Mouse (Mus musculus) heart, embryonic 14.5 days (tissue): Measurements from ENCODE around the gene Cd38. TPM values are rescaled to one million over a fixed set of nuclear protein-coding genes. Genes with fewer than 3 reads are reported as not detected.

ENCODE experiments used
- ATAC-seq: fragments of 200-750 bp; cut with Nextera tagmentation; 2 replicates; pipeline ENCODE4 v1.8.0; 2017; ENCODE audit warnings: low read depth, moderate TSS enrichment; ENCODE audit not compliant: insufficient number of reproducible peaks, insufficient read depth, low FRiP score
- H3K27ac ChIP-seq, 2 experiments: fragments of 200-500 bp in 1 of 2; fragments of 300-500 bp in 1 of 2; sonication (generic) in 1 of 2; replicated peaks in 1 of 2; 2 replicates each; pipeline ENCODE4 v1.5.1; 2012 to 2014; ENCODE audit warnings: low read depth in 2 of 2, low read length in 2 of 2, control low read depth in 1 of 2, mild to moderate bottlenecking in 1 of 2, mixed read lengths in 1 of 2; ENCODE audit not compliant: control insufficient read depth in 1 of 2, insufficient read depth in 1 of 2
- H3K27me3 ChIP-seq: fragments of 300-500 bp; sonication (generic); 2 replicates; pipeline ENCODE4 v1.6.1; 2014; ENCODE audit warnings: mild to moderate bottlenecking, low read length, control low read depth; ENCODE audit not compliant: control insufficient read depth, insufficient read depth
- H3K36me3 ChIP-seq: fragments of 300-500 bp; sonication (generic); 2 replicates; pipeline ENCODE4 v1.6.1; 2014; ENCODE audit warnings: mild to moderate bottlenecking, control low read depth, low read length, mixed read lengths; ENCODE audit not compliant: control insufficient read depth, insufficient read depth
- H3K4me1 ChIP-seq, 2 experiments: fragments of 200-500 bp in 1 of 2; fragments of 300-500 bp in 1 of 2; sonication (generic) in 1 of 2; 2 replicates each; pipeline ENCODE4 v1.6.1; 2012 to 2014; ENCODE audit warnings: low read length in 2 of 2, control low read depth in 1 of 2, mixed read lengths in 1 of 2; ENCODE audit not compliant: control insufficient read depth in 2 of 2, insufficient read depth in 2 of 2
- H3K4me2 ChIP-seq: fragments of 300-500 bp; sonication (generic); 2 replicates; pipeline ENCODE4 v1.6.1; 2014; ENCODE audit warnings: mild to moderate bottlenecking, low read length
- H3K4me3 ChIP-seq, 2 experiments: fragments of 200-500 bp in 1 of 2; fragments of 300-500 bp in 1 of 2; sonication (generic) in 1 of 2; 2 replicates each; pipeline ENCODE4 v1.5.1; 2012 to 2014; ENCODE audit warnings: low read length in 2 of 2, mild to moderate bottlenecking in 2 of 2, control low read depth in 1 of 2, low read depth in 1 of 2, moderate library complexity in 1 of 2; ENCODE audit not compliant: control insufficient read depth in 1 of 2, insufficient read depth in 1 of 2
- H3K9ac ChIP-seq: fragments of 300-500 bp; sonication (generic); 2 replicates; pipeline ENCODE4 v1.6.1; 2014; ENCODE audit warnings: mild to moderate bottlenecking, low read length
- H3K9me3 ChIP-seq: fragments of 300-500 bp; sonication (generic); 2 replicates; pipeline ENCODE4 v1.6.1; 2016; ENCODE audit warnings: low read length, control low read depth; ENCODE audit not compliant: control insufficient read depth
- WGBS: fragments of 180-500 bp; shearing (Covaris S2); extraction: QIAGEN DNeasy Blood & Tissue Kit; methylation state at CpG from one replicate; pipeline ENCODE4 v1.1.7; 2014; 5-methylcytosine and 5-hydroxymethylcytosine counted together
- polyA plus RNA-seq: library from polyadenylated mRNA; unstranded; fragments of >200 nt; fragmentation: Nextera tagmentation; extraction: Ambion mirVana; gene quantifications from 2 replicates; pipeline ENCODE4 v1.2.1, GENCODE M21; 2014

Gene Cd38
- polyA plus RNA-seq, 1 experiment from 2014 or later: 25.3 TPM

DNA sequence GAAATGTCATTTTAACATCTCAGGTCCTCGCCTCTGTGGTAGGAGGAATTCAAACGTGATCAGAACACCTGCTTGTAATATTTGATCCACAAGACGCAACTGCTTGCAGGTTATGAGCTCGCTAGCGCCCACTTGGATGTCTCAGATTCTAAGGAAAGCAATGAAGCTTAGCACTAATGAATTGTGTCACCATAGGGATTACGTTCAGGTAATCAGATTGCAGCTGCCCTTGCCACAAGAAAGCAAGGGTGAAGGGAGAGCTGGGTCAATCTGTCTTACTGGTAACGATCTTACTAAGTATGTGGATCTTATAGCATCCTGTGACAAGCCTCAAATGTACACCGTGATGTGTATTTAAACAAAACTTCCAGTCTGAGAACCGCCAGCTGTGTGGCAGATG is 41.0 kb upstream of the Cd38 start:
- WGBS: 88% methylated on average over 9 of the region's 9 CpGs
- ATAC-seq: no peak

DNA sequence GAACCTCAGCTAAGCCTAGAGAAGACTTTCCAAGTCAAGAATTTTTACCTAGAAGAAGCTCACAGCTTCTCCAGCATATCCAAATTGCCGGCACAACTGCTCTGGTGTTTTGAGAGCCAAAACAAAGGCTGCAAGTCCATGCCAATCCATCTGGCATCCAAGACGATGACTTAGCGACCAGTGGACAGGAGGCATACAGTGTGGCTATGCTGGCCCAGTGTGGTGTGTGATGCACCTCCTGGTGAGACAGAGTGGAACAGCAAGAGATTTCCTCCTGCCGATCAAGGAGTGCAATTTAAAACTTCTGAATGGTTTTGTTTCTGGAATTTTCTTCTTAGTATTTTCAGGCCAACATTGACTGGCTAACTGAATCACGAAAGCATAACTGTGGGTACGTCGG is 31.8 kb upstream of the Cd38 start:
- Histone ChIP-seq H3K27ac (no peak overlapping the region), H3K4me2 (no peak overlapping the region), H3K9ac (no peak overlapping the region), H3K36me3 (no peaks in the 10 kb centered on the region), H3K9me3 (no peaks in the 10 kb centered on the region), H3K27me3 (no peaks in the 10 kb centered on the region), H3K4me3 (no peak overlapping the region), H3K4me1 (no peaks in the 10 kb centered on the region)
- no peak for ATAC-seq
- WGBS: 91% methylated on average over 7 of the region's 7 CpGs

More for the DNA sequence above, 41.0 kb upstream of the Cd38 start:
- no peak overlapping the region for H3K4me2 ChIP-seq
- no peak overlapping the region for H3K9ac ChIP-seq
- no peaks in the 10 kb centered on the region for H3K4me1 ChIP-seq
- no peaks in the 10 kb centered on the region for H3K9me3 ChIP-seq
- H3K27me3 ChIP-seq: no peaks in the 10 kb centered on the region
- H3K4me3 ChIP-seq: no peak overlapping the region
- no peak overlapping the region for H3K27ac ChIP-seq
- no peaks in the 10 kb centered on the region for H3K36me3 ChIP-seq

GRCm38 (mm10) chr5:43837372-43837771 is 31.0 kb upstream of the Cd38 start:
- Histone ChIP-seq H3K4me2 (no peak overlapping the region), H3K27ac (no peak overlapping the region), H3K9ac (no peak overlapping the region), H3K4me1 (no peaks in the 10 kb centered on the region; a peak in 1 of 4 replicates), H3K27me3 (no peaks in the 10 kb centered on the region), H3K9me3 (no peaks in the 10 kb centered on the region), H3K4me3 (no peak overlapping the region), H3K36me3 (no peaks in the 10 kb centered on the region)
- ATAC-seq: no peak
- 42% methylated on average over 5 of the region's 5 CpGs for WGBS

- H3K36me3 ChIP-seq: no peaks in the 10 kb centered on the region
- H3K4me2 ChIP-seq: peak overlapping the region; percentile 17
- H3K9ac ChIP-seq: no peak overlapping the region
- no peak overlapping the region for H3K4me3 ChIP-seq
- no peaks in the 10 kb centered on the region; a peak in 1 of 4 replicates for H3K4me1 ChIP-seq
- H3K9me3 ChIP-seq: 0 out of 2 replicates have a peak, but pooled peaks cover 4% of the 10 kb centered on the region
- no peak overlapping the region for H3K27ac ChIP-seq
- WGBS: 40% methylated on average over 11 of the region's 11 CpGs
- no peak for ATAC-seq
- no peaks in the 10 kb centered on the region for H3K27me3 ChIP-seq
Observed at GRCm38 (mm10) chr5:43841144-43842010, 27.0 kb upstream of the Cd38 start.

DNA sequence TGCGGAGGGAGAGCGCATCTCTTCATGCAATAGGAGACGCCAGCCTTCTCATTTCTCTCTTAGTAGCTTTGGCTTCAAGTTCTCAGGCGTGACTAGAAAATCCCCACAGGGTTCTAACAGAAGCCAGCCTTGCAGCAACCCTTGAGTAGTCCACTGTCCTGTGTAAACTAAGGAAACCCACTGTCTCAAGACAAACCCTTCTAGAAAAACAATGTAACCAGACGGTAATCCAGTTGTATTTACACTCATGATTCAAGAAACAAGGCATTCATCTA is 26.4 kb upstream of the Cd38 start:
- Histone ChIP-seq H3K4me3 (no peak overlapping the region), H3K27me3 (no peaks in the 10 kb centered on the region), H3K9ac (no peak overlapping the region), H3K4me2 (peak overlapping the region; percentile 17), H3K9me3 (0 out of 2 replicates have a peak, but pooled peaks cover 4% of the 10 kb centered on the region), H3K27ac (no peak overlapping the region), H3K36me3 (no peaks in the 10 kb centered on the region), H3K4me1 (no peaks in the 10 kb centered on the region; a peak in 1 of 4 replicates)
- no peak for ATAC-seq
- 82% methylated on average over 5 of the region's 5 CpGs for WGBS

DNA sequence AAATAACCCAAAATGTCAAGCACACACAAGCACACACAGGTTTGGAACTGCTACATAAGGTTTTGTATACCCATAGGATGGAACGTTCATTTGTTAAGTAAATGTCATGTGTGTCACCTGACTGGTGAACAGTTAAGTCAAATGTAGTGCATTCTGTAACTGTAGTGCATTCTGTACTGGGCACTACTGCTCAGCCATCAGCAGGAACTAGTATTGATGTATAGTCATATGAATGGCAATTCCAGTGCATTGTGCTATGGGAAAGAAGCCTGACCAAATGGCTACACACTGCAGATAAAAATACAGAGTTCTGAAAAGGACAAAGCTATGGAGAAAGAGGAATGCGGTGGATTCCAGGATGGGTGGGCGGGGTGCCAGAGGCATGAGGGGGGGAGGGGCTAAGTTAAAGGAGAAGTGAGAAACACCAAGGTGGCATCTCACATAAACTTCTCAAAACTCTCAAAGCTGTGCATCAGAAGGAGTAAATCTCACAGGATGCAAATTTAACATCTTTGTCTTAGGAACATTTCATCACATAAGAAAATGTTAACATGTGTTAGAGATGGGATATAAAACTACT is 25.7 kb upstream of the Cd38 start:
- Histone ChIP-seq H3K36me3 (no peaks in the 10 kb centered on the region), H3K4me3 (no peak overlapping the region), H3K27ac (no peak overlapping the region), H3K9me3 (0 out of 2 replicates have a peak, but pooled peaks cover 4% of the 10 kb centered on the region), H3K27me3 (no peaks in the 10 kb centered on the region), H3K4me2 (no peak overlapping the region), H3K9ac (no peak overlapping the region), H3K4me1 (no peaks in the 10 kb centered on the region; a peak in 1 of 4 replicates)
- ATAC-seq: no peak
- WGBS: 56% methylated on average over 3 of the region's 3 CpGs

- H3K4me2 ChIP-seq: no peak overlapping the region
- 0 out of 2 replicates have a peak, but pooled peaks cover 4% of the 10 kb centered on the region for H3K9me3 ChIP-seq
- no peak overlapping the region for H3K27ac ChIP-seq
- H3K4me3 ChIP-seq: no peak overlapping the region
- 81% methylated on average over 5 of the region's 5 CpGs for WGBS
- no peaks in the 10 kb centered on the region; a peak in 1 of 4 replicates for H3K4me1 ChIP-seq
- ATAC-seq: no peak
- no peaks in the 10 kb centered on the region for H3K36me3 ChIP-seq
- no peak overlapping the region for H3K9ac ChIP-seq
- no peaks in the 10 kb centered on the region for H3K27me3 ChIP-seq
Observed at GRCm38 (mm10) chr5:43845083-43845482, 23.3 kb upstream of the Cd38 start.
